Mouse (Mus musculus) cerebellum, postnatal 14 days (tissue): ENCODE results near the gene H2-Q2.
"Not testable (repeated sequence)": the region's sequence is repeated elsewhere in the genome, so short reads cannot be mapped to it uniquely, and the experiment has no call there.

Experiments used
- DNase-seq, 2 experiments: peaks; one replicate each; pipeline ENCODE4 v3.0.0; 2021; ENCODE audit warnings: mixed read lengths in 2 of 2

Gene H2-Q2

DNA sequence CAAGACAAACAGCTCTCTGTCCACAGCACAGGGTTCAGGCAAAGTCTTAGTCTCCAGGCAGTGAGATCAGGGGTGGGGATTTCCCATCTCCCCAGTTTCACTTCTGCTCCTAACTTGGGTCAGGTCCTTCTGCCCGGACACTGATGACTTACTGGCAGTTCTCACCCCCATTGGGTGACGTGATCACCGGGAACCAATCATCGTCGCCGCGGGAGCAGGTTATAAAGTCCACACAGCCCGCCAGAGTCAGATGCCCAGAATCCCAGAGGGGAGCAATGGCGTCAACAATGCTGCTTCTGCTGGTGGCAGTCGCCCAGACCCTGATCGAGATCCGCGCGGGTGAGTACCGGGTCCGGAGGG, 37.3 kb downstream of the H2-Q2 start, which contains the start of gene H2-Q4:
Gene H2-Q4 (plus strand): TSS at position 249 of the 360 bp plus-strand sequence.
- DNase-seq: peak; percentile 85 to 87

DNA sequence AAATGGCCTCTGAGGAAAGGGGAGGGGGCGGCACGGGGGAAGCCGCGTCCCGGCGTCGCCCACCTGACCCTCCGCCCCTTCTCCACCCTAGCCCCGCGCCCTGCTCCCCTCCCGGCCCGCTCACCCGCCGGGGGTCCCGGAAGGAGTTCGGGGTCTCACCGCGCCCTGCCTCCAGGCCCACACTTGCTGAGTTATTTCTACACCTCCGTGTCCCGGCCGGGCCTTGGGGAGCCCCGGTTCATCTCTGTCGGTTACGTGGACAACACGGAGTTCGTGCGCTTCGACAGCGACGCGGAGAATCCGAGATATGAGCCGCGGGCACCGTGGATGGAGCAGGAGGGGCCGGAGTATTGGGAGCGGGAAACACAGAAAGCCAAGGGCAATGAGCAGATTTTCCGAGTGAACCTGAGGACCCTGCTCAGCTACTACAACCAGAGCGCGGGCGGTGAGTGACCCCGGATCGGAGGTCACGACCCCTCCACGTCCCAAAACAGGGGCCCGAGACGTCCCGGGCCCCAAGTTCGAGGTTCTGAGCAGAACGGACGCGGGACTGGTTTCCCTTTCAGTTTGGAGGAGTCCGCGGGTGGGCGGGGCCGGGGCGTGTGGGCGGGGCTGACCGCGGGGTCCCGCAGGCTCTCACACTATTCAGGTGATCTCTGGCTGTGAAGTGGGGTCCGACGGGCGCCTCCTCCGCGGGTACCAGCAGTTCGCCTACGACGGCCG, 37.8 kb downstream of the H2-Q2 start:
- peak; percentile 9 to 24 for DNase-seq

DNA sequence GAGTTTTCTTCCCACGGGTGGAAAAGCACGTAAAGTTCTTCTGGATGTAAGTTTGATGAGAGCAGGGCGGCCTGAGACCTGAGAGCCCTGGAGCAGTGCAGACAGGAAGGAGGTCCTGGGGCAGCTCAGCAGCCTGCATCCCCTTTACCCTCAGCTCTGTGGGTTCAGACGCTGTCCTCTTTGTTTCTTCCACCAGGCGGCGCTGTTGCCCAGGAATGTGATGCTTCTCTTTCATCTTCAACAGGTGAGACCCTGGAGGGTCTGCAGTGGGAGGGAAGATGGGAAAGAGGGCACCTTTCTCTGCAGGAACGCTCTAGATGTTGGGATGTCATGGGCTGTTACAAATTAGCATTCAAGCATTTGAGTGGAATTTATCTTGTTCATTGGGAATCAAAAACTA, 47.8 kb downstream of the H2-Q2 start:
- DNase-seq: peak; percentile 22 to 59

DNA sequence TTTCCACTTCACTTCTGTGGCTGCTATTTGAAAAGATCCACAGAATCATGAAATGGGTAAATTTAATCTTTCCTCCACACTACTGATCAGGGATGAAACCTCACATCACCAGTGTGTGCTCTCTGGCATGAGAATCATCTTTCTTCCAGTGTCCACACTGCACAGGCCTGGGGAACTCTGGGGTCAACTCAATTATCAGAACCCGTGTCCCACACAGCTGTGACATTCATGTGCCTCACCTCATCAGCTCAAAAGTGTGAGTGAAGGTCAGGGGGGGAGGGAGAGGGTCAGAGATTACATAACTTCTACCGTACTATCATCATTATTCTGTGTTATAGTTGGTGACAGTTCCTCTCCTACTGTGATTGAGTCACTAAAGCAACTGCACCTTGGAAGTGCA, 50.6 kb downstream of the H2-Q2 start:
- DNase-seq: not testable (repeated sequence)

DNA sequence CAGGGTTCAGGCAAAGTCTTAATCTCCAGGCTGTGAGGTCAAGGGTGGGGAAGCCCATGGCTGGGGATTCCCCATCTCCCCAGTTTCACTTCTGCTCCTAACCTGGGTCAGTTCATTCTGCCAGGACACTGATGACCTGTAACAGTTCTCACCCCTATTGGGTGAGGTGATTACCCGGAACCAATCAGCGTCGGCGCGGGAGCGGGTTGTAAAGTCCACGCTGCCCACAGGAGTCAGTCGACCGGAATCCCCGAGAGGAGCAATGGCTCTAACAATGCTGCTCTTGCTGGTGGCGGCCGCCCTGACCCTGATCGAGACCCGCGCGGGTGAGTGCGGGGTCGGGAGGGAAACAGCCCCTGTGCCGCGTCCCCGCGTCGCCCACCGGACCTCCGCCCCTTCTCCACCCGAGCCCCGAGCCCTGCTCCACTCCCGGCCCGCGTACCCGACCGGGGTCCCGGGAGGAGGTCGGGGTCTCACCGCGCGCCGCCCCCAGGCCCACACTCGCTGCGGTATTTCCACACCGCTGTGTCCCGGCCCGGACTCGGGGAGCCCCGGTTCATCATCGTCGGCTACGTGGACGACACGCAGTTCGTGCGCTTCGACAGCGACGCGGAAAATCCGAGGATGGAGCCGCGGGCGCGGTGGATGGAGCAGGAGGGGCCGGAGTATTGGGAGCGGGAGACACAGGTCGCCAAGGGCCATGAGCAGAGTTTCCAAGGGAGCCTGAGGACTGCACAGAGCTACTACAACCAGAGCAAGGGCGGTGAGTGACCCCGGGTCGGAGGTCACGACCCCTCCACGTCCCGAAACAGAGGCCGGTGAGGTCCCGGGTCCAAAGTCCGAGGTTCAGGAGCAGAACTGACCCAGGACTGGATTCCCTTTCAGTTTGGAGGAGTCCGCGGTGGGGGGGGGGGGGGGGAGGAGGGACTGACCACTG, 52.1 kb downstream of the H2-Q2 start:
- peak; percentile 11 to 15 for DNase-seq
